Mouse (Mus musculus) CH12.LX (cell line): ENCODE data around the gene Ccdc167.

ENCODE experiments used
- CTCF ChIP-seq, 2 experiments: IDR thresholded peaks in 1 of 2; conservative IDR thresholded peaks in 1 of 2; 2 replicates each; pipeline ENCODE4 v1.5.1; 2011 to 2012; ENCODE audit warnings: low read depth in 2 of 2, low read length in 2 of 2, improper control_type of control experiment in 1 of 2, inconsistent platforms in 1 of 2, mild to moderate bottlenecking in 1 of 2, moderate library complexity in 1 of 2
- EP300 ChIP-seq: IDR thresholded peaks from 2 replicates; pipeline ENCODE4 v1.6.1; 2011; ENCODE audit warnings: low read length, improper control_type of control experiment
- ETS1 ChIP-seq: conservative IDR thresholded peaks from 2 replicates; pipeline ENCODE4 v1.6.1; 2012; ENCODE audit warnings: low read depth, mild to moderate bottlenecking, inconsistent platforms, low read length, improper control_type of control experiment, moderate library complexity
- NELFE ChIP-seq: IDR thresholded peaks from 2 replicates; pipeline ENCODE4 v1.6.1; 2011; ENCODE audit warnings: low read depth, low read length, improper control_type of control experiment

DNA sequence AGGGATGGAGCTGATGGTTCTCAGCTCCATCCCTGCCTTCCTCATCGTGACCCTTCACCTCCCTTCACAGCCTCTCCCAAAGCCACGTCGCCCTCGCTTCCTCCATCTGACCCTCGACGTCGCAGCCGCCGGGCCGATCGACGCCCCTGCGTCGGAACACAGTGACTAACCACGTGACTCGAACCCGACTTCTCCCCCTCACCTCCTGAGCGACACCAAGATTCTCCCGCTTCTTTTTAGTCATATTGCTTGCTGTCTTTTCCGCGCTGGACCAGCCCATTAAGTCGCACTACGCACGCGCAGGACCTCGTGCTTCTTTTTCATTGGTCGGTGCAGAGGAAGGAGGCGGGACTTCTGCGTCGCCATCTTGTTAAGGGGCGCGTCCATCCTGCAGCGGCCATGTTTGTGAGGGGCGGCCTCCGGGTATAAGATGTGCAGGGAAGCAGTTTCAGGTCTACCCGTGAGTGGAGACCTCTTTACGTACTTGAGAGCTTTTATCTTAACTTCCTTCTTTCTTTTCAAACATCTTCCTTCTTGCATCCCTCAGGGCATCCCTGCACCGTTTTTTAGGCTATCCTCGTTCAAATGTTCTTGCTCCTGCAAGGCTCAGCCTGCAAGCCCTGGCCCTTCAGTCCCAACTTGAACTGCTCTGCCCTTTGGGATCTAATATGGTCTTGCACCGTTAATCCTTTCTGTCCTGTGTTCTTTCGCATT is at the start of gene Ccdc167:
- TF ChIP-seq NELFE (peak; percentile 71), CTCF (conservative IDR thresholded peaks at IDR 0.05 in 1 of 2, IDR thresholded peaks at IDR 0.05 in 1 of 2; ENCODE audit: low read depth in 2 of 2, low read length in 2 of 2) (no peak), EP300 (no peak), ETS1 (peak; percentile 14; the same call in 1 of the 2 replicates)
